Mouse (Mus musculus): Measurements from ENCODE around the gene Clec4n. TPM values are rescaled to one million over a fixed set of nuclear protein-coding genes. Genes with fewer than 3 reads are reported as not detected.
"Not testable (repeated sequence)": the region's sequence is repeated elsewhere in the genome, so short reads cannot be mapped to it uniquely, and the experiment has no call there.

Gene Clec4n
- 1 to 10 TPM; 1.6 TPM for total RNA-seq (2021)
- long read RNA-seq, experiment 1, result 0 reads
- long read RNA-seq, experiment 2, result 0 reads

GRCm38 (mm10) chr6:123229644-123230043 lies at the start of gene Clec4n:
Gene Clec4n, plus strand, starts transcription at chr6:123229843.
- no peak for DNase-seq

- DNase-seq, result not testable (repeated sequence)
These were observed 44.8 kb upstream of the Clec4n start for GRCm38 (mm10) chr6:123184862-123185261.

- no peak for DNase-seq
These were observed 22.2 kb upstream of the Clec4n start for GRCm38 (mm10) chr6:123207187-123208076.

- DNase-seq, result not testable (repeated sequence)
These were observed 21.6 kb upstream of the Clec4n start for GRCm38 (mm10) chr6:123208077-123208439.

DNA sequence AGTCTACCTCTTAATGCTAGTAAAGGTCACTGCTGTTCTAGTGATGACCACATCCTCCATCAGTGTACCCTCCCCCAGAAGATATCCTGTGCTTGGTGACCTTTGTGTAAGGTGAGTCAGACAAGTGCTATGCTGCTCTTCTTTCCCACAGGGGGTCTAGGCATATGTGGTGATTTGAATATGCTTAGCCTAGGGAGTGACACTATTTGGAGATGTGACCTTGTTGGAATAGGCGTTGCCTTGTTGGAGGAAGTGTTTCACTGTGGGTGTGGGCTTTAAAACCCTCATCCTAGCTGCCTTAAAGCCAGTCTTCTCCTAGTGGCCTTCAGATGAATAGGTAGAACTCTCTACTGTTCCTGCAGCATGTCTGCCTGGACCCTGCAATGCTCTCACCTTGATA lies 17.9 kb upstream of the Clec4n start:
- no peak for DNase-seq

- no peak for DNase-seq
These were observed 2.0 kb upstream of the Clec4n start for GRCm38 (mm10) chr6:123227519-123228166.

GRCm38 (mm10) chr6:123231149-123231548 lies 1.5 kb downstream of the Clec4n start:
- no peak for DNase-seq

- no peak for DNase-seq
These were observed 7.9 kb downstream of the Clec4n start for GRCm38 (mm10) chr6:123237582-123237981.

GRCm38 (mm10) chr6:123244201-123244600 lies 14.6 kb downstream of the Clec4n start:
- no peak for DNase-seq

DNA sequence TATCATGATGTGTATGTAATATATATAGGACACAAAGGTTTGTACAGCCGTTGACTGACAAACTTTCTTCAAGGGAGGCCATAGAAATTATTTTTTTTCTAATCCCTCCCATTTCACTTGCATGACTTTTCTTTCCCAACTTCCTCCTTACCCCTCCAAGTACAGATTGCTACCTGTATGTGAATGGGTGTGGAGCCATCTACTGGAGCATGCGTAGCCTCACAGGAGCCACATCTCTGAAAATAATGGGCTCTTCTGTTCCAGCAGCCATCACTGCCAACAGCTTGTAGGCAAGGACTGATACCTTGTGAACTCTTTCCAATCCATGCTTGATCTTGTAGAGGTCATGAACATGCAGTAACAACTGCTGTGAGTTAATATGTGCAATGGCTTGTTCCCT lies 19.2 kb downstream of the Clec4n start:
- not testable (repeated sequence) for DNase-seq

GRCm38 (mm10) chr6:123252735-123253134 lies 23.1 kb downstream of the Clec4n start:
- no peak for DNase-seq

- DNase-seq, result no peak
These were observed 29.3 kb downstream of the Clec4n start for GRCm38 (mm10) chr6:123258946-123259345.

DNA sequence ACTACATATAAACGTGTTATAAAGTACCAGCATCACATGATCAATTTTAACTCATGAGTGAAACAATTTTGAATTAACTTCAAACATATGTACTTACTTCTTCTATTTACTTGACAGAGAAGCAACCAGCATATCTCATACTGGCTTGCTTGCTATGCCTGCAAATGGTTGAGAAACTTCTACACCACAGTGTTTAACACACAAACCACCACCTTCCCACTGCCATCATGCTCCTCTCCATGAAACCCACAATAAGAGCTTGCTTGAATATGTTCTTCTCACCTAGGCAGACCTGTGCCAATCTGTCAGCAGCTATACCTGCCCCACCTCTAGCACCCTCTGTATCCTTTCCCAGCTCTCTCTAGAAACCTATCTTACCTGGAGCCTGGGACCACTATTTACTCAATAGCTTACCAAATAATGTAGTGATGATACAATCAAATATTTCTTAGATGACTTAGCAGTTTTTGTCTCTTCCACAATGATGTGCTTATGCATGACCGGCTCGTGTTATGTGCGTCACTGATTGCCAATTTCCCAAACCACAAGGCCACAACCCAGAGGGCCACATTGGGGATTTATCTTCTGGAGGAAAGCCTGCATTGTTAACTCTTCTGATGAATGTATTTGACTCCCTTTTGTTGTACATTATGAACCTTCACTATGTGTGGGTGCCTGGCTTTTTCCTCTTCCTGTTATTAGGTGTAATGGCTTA lies 30.4 kb downstream of the Clec4n start:
- DNase-seq, result no peak

DNA sequence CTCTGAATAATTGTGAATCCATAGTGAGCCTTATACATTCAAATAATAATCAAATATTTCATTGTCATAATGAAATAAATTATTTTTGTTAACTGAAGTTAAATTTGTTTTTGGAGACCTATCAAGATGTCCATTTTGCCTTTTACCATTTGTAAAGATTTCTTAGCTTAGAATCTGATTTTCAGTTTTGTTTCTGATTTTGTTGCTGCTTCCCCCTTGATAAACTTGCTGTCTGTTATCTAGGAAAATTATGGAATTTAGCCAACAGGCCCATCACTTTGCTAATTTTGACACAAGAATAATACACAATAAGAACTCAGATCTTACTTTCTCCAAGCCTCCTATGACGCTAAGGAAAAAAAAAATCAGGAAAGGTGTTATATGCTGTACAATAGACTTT lies 31.2 kb downstream of the Clec4n start:
- no peak for DNase-seq

- DNase-seq, result no peak
These were observed 32.0 kb downstream of the Clec4n start, which contains the start of gene Clec4d for GRCm38 (mm10) chr6:123261555-123262161. Gene Clec4d, plus strand, starts transcription at chr6:123262111.

DNA sequence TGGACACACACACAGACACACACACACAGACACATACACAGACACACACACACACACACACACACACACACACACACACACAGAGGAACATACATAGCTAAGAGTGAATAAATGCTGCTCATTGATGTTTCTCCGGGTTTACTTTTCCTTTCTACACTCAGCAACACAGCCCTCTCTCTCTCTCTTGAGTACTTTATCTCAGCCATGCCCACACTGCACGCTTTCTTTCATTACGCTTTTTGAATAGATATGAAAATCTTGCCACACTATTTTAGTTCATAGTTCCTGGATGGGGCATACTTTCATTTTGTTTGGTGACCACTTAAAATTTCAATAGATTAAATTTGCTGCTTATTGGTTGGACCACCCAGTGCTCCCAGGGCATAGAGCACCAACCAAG lies 34.6 kb downstream of the Clec4n start:
- DNase-seq, result no peak

DNA sequence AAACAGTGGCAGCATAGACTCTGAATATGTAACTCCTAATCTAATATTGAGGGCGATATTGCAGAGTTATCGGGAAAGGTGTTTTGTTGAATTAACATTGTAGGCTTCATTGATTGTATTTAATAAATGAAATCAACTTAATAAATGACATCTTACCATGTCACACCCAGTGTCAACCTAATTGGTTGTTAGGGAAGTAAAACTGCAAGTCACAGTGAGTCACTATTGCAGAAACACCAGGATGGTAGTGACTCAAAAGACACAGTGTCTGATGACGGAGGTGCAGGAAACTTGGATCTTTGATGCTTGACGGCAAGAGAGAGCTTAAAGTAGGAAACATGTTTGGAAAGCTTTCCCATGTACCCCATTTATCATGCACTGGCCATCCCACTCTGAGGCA lies 36.2 kb downstream of the Clec4n start:
- no peak for DNase-seq

DNA sequence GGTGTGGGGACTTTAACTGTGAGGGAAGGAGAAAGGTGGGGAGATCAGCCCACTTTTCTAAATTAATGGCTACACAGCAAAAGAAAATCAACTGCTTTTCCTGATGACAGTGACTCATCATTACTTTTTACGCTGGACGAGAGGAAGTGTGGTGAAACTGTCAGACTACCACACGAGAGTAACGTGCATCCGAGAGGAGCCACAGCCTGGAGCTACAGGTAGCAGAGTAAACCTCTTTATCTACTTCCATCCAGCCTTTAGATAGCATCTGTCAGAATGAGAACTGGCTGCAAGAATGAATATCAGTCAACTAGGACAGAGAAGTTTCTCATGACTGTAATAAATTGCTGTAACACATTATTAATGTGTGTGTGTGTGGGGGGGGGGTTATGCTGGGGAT lies 37.3 kb downstream of the Clec4n start:
- DNase-seq, result no peak

- no peak for DNase-seq
These were observed 49.8 kb downstream of the Clec4n start for GRCm38 (mm10) chr6:123279443-123279842.

GRCm38 (mm10) chr6:123286311-123286710 lies 56.7 kb downstream of the Clec4n start:
- no peak for DNase-seq

GRCm38 (mm10) chr6:123288931-123289330 lies 59.3 kb downstream of the Clec4n start:
- DNase-seq, result no peak

GRCm38 (mm10) chr6:123289753-123290152 lies 60.1 kb downstream of the Clec4n start, which contains the start of gene Clec4e:
Gene Clec4e, minus strand, starts transcription at chr6:123289870.
- DNase-seq, result no peak
